Mouse (Mus musculus): Measurements from ENCODE around the gene Arsk.

Gene Arsk

GRCm38 (mm10) chr13:76098493-76099303 lies at the start of gene Arsk, which contains the start of gene Ttc37:
Gene Arsk (minus strand): TSS chr13:76098660.
Gene Ttc37 (plus strand): TSS chr13:76098734.
- TF ChIP-seq POU5F1 (IDR thresholded peaks at IDR 0.05; ENCODE audit: borderline replicate concordance, low read length) (no peak), NANOG (IDR thresholded peaks at IDR 0.05; ENCODE audit: borderline replicate concordance, low read length) (no peak)
- Histone ChIP-seq H3K4me1 (replicated peaks; ENCODE audit: low read depth, low read length) (peaks cover 3% of the 10 kb centered on the region; the same call in 1 of the 2 replicates), H3K4me3 (replicated peaks; ENCODE audit: low read length) (peak within 1 kb of the TSS; percentile 85), H3K9me3 (ENCODE audit: low read length) (no peaks in the 10 kb centered on the region), H3K27me3 (ENCODE audit: insufficient read depth, low read length) (no peaks in the 10 kb centered on the region), H3K36me3 (ENCODE audit: insufficient read depth, low read length) (peaks cover 21% of the 10 kb centered on the region)

- TF ChIP-seq POU5F1 (IDR thresholded peaks at IDR 0.05; ENCODE audit: borderline replicate concordance, low read length) (no peak), NANOG (IDR thresholded peaks at IDR 0.05; ENCODE audit: borderline replicate concordance, low read length) (no peak), CTCF (conservative IDR thresholded peaks at IDR 0.05; ENCODE audit: low read length) (no peak)
Observed at GRCm38 (mm10) chr13:76141117-76141808, 42.8 kb upstream of the Arsk start.

GRCm38 (mm10) chr13:76138862-76139261 lies 40.4 kb upstream of the Arsk start:
- H3K4me3 ChIP-seq (replicated peaks; ENCODE audit: low read length) = no peak overlapping the region
- H3K4me1 ChIP-seq (replicated peaks; ENCODE audit: low read depth, low read length) = no peaks in the 10 kb centered on the region; the same call in 1 of the 2 replicates
- TF ChIP-seq NANOG (IDR thresholded peaks at IDR 0.05; ENCODE audit: borderline replicate concordance, low read length) = no peak
- no peak for TF ChIP-seq POU5F1 (IDR thresholded peaks at IDR 0.05; ENCODE audit: borderline replicate concordance, low read length)
- no peak for TF ChIP-seq CTCF (conservative IDR thresholded peaks at IDR 0.05; ENCODE audit: low read length)
- peaks cover 69% of the 10 kb centered on the region for H3K36me3 ChIP-seq (ENCODE audit: insufficient read depth, low read length)
- no peaks in the 10 kb centered on the region for H3K9me3 ChIP-seq (ENCODE audit: low read length)
- no peaks in the 10 kb centered on the region for H3K27me3 ChIP-seq (ENCODE audit: insufficient read depth, low read length)

More at GRCm38 (mm10) chr13:76141117-76141808, 42.8 kb upstream of the Arsk start:
- Histone ChIP-seq H3K4me1 (replicated peaks; ENCODE audit: low read depth, low read length) (no peaks in the 10 kb centered on the region; the same call in 1 of the 2 replicates), H3K36me3 (ENCODE audit: insufficient read depth, low read length) (peaks cover 57% of the 10 kb centered on the region), H3K4me3 (replicated peaks; ENCODE audit: low read length) (no peak overlapping the region), H3K27me3 (ENCODE audit: insufficient read depth, low read length) (no peaks in the 10 kb centered on the region), H3K9me3 (ENCODE audit: low read length) (no peaks in the 10 kb centered on the region)

DNA sequence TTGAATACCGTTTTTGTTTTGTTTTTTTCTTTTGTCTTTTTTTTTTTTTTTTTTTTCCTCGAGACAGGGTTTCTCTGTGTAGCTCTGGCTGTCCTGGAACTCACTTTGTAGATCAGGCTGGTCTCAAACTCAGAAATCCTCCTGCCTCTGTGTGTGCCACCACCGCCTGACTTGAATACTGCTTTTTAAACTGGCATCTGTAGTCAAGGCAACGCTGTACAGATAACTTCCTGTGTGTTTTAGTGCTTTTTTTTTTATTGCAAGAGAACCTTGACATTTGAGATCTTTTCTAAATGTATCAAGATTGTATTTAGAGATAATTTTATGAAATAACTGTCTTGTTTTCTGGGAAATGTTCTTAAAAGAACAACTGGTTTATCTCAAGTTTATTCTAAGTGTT lies 34.0 kb upstream of the Arsk start:
- Histone ChIP-seq H3K4me3 (replicated peaks; ENCODE audit: low read length) (no peak overlapping the region), H3K4me1 (replicated peaks; ENCODE audit: low read depth, low read length) (no peaks in the 10 kb centered on the region), H3K27me3 (ENCODE audit: insufficient read depth, low read length) (no peaks in the 10 kb centered on the region), H3K9me3 (ENCODE audit: low read length) (no peaks in the 10 kb centered on the region), H3K36me3 (ENCODE audit: insufficient read depth, low read length) (peaks cover 70% of the 10 kb centered on the region)
- TF ChIP-seq NANOG (IDR thresholded peaks at IDR 0.05; ENCODE audit: borderline replicate concordance, low read length) (no peak), CTCF (conservative IDR thresholded peaks at IDR 0.05; ENCODE audit: low read length) (no peak), POU5F1 (IDR thresholded peaks at IDR 0.05; ENCODE audit: borderline replicate concordance, low read length) (no peak)

GRCm38 (mm10) chr13:76128799-76129198 lies 30.3 kb upstream of the Arsk start:
- no peaks in the 10 kb centered on the region for H3K9me3 ChIP-seq (ENCODE audit: low read length)
- peaks cover 77% of the 10 kb centered on the region for H3K36me3 ChIP-seq (ENCODE audit: insufficient read depth, low read length)
- H3K4me1 ChIP-seq (replicated peaks; ENCODE audit: low read depth, low read length) = no peaks in the 10 kb centered on the region
- no peak overlapping the region for H3K4me3 ChIP-seq (replicated peaks; ENCODE audit: low read length)
- no peaks in the 10 kb centered on the region for H3K27me3 ChIP-seq (ENCODE audit: insufficient read depth, low read length)
- TF ChIP-seq CTCF (conservative IDR thresholded peaks at IDR 0.05; ENCODE audit: low read length) (no peak), POU5F1 (IDR thresholded peaks at IDR 0.05; ENCODE audit: borderline replicate concordance, low read length) (no peak), NANOG (IDR thresholded peaks at IDR 0.05; ENCODE audit: borderline replicate concordance, low read length) (no peak)

GRCm38 (mm10) chr13:76109069-76109824 lies 10.8 kb upstream of the Arsk start:
- Histone ChIP-seq H3K27me3 (ENCODE audit: insufficient read depth, low read length) (no peaks in the 10 kb centered on the region), H3K4me1 (replicated peaks; ENCODE audit: low read depth, low read length) (peaks cover 7% of the 10 kb centered on the region; the same call in 1 of the 2 replicates), H3K4me3 (replicated peaks; ENCODE audit: low read length) (no peak overlapping the region), H3K36me3 (ENCODE audit: insufficient read depth, low read length) (peaks cover 58% of the 10 kb centered on the region), H3K9me3 (ENCODE audit: low read length) (no peaks in the 10 kb centered on the region)
- TF ChIP-seq POU5F1 (IDR thresholded peaks at IDR 0.05; ENCODE audit: borderline replicate concordance, low read length) (no peak), NANOG (IDR thresholded peaks at IDR 0.05; ENCODE audit: borderline replicate concordance, low read length) (no peak), CTCF (conservative IDR thresholded peaks at IDR 0.05; ENCODE audit: low read length) (no peak)

DNA sequence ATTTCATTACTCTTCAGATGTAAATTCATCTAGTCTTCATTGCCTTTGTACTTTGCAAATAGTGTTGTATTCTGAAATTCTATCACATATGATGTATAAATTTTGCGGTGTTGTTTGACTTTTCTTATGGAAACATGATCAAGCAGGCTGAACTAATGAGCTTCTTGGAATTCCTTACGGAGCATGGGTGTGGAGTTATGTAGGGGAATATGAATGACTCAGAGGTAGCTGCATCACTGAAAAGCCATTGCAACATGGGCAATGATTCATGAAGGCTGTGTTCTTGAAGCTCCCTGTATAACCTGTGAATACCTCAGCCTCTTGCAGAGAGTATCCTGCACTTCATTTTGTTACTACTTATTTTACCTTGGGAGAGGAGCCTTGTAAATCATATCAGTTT lies 3.5 kb upstream of the Arsk start:
- Histone ChIP-seq H3K4me3 (replicated peaks; ENCODE audit: low read length) (no peak overlapping the region), H3K4me1 (replicated peaks; ENCODE audit: low read depth, low read length) (peaks cover 3% of the 10 kb centered on the region; the same call in 1 of the 2 replicates), H3K9me3 (ENCODE audit: low read length) (no peaks in the 10 kb centered on the region), H3K36me3 (ENCODE audit: insufficient read depth, low read length) (peaks cover 24% of the 10 kb centered on the region), H3K27me3 (ENCODE audit: insufficient read depth, low read length) (no peaks in the 10 kb centered on the region)
- TF ChIP-seq POU5F1 (IDR thresholded peaks at IDR 0.05; ENCODE audit: borderline replicate concordance, low read length) (no peak), CTCF (conservative IDR thresholded peaks at IDR 0.05; ENCODE audit: low read length) (no peak), NANOG (IDR thresholded peaks at IDR 0.05; ENCODE audit: borderline replicate concordance, low read length) (no peak)

DNA sequence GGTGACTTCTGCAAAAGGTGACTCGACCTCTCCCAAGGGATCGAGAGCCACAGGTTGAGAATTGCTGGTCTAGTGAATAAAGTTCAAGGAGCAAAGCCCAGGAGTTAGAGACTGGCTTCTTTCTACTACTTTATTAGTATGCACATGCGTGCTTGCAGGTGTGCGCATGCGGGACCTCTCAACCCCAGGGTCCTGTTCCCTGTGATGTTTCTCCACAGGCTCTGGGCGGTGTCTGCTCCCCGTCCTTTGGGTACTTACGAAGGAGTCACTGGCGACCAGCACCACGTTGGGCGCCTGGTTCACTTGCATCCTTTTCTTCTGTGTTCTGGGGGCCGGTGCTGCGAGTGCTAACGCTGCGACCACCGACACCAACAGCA lies 356 bp downstream of the Arsk start:
- Histone ChIP-seq H3K4me3 (replicated peaks; ENCODE audit: low read length) (peak overlapping the region; percentile 85), H3K4me1 (replicated peaks; ENCODE audit: low read depth, low read length) (peaks cover 3% of the 10 kb centered on the region; the same call in 1 of the 2 replicates), H3K36me3 (ENCODE audit: insufficient read depth, low read length) (peaks cover 18% of the 10 kb centered on the region), H3K9me3 (ENCODE audit: low read length) (no peaks in the 10 kb centered on the region), H3K27me3 (ENCODE audit: insufficient read depth, low read length) (no peaks in the 10 kb centered on the region)
- TF ChIP-seq CTCF (conservative IDR thresholded peaks at IDR 0.05; ENCODE audit: low read length) = no peak
- TF ChIP-seq NANOG (IDR thresholded peaks at IDR 0.05; ENCODE audit: borderline replicate concordance, low read length) = no peak
- no peak for TF ChIP-seq POU5F1 (IDR thresholded peaks at IDR 0.05; ENCODE audit: borderline replicate concordance, low read length)
